Mouse (Mus musculus): ENCODE measurements around the gene Zbtb45. TPM values are rescaled to one million over a fixed set of nuclear protein-coding genes. Genes with fewer than 3 reads are reported as not detected.

The Zbtb45 gene
- 14.2 and 16.9 TPM in 2 replicates for polyA plus RNA-seq (2011; ENCODE audit: insufficient read length, low read depth, missing spikeins)

DNA sequence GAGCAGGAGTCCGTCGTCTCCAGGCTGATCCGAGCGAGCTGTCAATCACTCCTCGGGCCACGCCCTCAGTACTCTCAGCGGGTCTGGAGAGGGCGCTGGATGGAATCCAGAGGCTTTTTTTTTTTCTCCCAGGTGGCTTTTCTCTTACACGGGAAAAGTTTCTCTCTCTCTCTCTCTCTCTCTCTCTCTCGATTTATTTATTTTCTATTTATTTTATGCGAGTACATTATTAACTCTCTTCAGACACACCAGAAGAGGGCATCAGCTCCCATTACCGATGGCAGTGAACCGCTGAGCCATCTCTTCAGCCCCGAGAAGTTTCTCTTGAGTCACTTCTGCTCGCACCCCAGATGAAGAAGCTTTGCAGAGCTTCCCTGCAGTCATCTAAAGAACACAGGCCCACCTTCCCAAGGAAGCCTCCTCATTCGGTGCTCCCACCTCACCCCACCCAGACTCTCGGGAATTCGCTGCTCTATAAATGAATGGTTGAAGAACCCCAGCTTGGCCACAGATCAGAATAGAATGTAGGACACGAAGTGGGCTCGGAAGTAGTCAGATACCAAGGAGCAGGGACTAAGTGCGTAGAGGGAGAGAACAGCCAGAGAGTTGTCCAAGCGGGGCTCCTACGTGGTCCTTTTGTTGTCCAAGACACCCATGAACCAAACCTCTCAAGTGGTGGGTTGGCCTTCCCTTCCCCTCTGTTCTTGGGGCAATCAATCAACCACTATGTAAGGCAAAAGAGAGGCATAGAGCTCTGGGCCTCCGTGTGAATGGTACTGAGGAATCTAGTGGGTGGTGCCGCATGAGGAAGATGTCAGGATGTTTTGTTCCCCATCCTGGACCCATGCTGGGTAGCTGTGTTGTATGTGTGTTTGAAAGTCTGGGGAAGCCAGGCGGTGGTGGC lies at the start of gene Zbtb45:
Gene Zbtb45 (minus strand): TSS at position 30 of the 904 bp plus-strand sequence.
- Histone ChIP-seq H3K27ac (ENCODE audit: insufficient read depth, low read length) (peak within 1 kb of the TSS; percentile 83), H3K4me3 (ENCODE audit: insufficient read depth, low read length) (peak within 1 kb of the TSS; percentile 82), H3K4me1 (ENCODE audit: control insufficient read depth, insufficient read depth, low read length) (peaks cover 3% of the 10 kb centered on the region; the same call in 1 of the 2 replicates)
- no peak for TF ChIP-seq CTCF (IDR thresholded peaks at IDR 0.05; ENCODE audit: borderline replicate concordance, insufficient read depth, low read length)
- peak; percentile 31; the same call in 1 of the 2 replicates for TF ChIP-seq POLR2A (IDR thresholded peaks at IDR 0.05; ENCODE audit: low read depth, low read length)

GRCm38 (mm10) chr7:13059536-13059935 lies 49.7 kb upstream of the Zbtb45 start:
- H3K27ac ChIP-seq (ENCODE audit: insufficient read depth, low read length) = no peak overlapping the region
- TF ChIP-seq CTCF (IDR thresholded peaks at IDR 0.05; ENCODE audit: borderline replicate concordance, insufficient read depth, low read length) (no peak), POLR2A (IDR thresholded peaks at IDR 0.05; ENCODE audit: low read depth, low read length) (no peak)
- no peak overlapping the region for H3K4me3 ChIP-seq (ENCODE audit: insufficient read depth, low read length)
- H3K4me1 ChIP-seq (ENCODE audit: control insufficient read depth, insufficient read depth, low read length) = no peaks in the 10 kb centered on the region

DNA sequence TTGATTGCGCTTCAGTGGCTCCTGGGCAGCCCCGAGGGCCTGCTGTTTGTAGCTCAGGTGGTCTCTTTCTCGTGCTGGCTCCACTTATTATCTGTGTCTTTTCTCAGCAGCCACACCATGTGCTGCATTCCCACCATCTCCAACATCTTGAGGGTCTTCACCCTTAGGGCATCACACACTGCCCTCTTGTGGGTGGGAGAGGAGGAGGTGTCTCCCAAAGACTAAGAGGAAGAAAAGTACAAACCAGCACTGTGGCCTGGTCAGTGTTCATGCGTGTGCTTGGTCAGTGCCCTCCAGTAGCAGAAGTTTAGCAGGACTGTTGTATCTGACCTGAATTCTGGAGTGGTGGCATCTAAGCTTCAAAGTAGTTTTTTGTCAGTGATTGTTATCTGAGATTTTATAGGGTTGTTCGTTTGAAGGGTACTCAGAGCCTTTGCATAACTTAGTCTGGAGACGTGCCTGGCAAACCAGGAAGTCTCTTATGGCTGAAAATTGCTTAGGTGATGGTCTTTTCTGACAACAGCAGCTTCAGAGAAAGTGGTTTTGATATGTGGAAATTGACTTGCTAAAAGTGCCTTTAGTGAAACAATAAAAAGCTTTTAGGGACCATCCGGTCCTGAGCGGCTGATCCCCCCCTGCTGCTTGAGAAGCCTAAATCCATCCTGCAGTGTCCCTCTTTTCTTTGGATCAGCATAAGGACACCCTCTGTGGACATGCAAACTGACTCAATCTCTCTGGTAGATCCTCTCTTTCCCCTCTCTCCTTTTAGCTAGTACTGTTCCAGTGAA lies 47.3 kb upstream of the Zbtb45 start:
- H3K4me1 ChIP-seq (ENCODE audit: control insufficient read depth, insufficient read depth, low read length) = no peaks in the 10 kb centered on the region
- TF ChIP-seq POLR2A (IDR thresholded peaks at IDR 0.05; ENCODE audit: low read depth, low read length) (no peak), CTCF (IDR thresholded peaks at IDR 0.05; ENCODE audit: borderline replicate concordance, insufficient read depth, low read length) (peak; percentile 6; the same call in 1 of the 2 replicates)
- no peak overlapping the region for H3K4me3 ChIP-seq (ENCODE audit: insufficient read depth, low read length)
- no peak overlapping the region for H3K27ac ChIP-seq (ENCODE audit: insufficient read depth, low read length)

GRCm38 (mm10) chr7:13054287-13055010 lies 44.6 kb upstream of the Zbtb45 start, which contains the start of gene Mzf1:
Gene Mzf1, minus strand, starts transcription at chr7:13054764.
- peak within 1 kb of the TSS; percentile 67 for H3K4me3 ChIP-seq (ENCODE audit: insufficient read depth, low read length)
- 0 out of 2 replicates have a peak within 1 kb of the TSS, but pooled peaks have one; percentile 19 for H3K27ac ChIP-seq (ENCODE audit: insufficient read depth, low read length)
- TF ChIP-seq CTCF (IDR thresholded peaks at IDR 0.05; ENCODE audit: borderline replicate concordance, insufficient read depth, low read length) = no peak
- peak; percentile 84 for TF ChIP-seq POLR2A (IDR thresholded peaks at IDR 0.05; ENCODE audit: low read depth, low read length)
- no peaks in the 10 kb centered on the region for H3K4me1 ChIP-seq (ENCODE audit: control insufficient read depth, insufficient read depth, low read length)

DNA sequence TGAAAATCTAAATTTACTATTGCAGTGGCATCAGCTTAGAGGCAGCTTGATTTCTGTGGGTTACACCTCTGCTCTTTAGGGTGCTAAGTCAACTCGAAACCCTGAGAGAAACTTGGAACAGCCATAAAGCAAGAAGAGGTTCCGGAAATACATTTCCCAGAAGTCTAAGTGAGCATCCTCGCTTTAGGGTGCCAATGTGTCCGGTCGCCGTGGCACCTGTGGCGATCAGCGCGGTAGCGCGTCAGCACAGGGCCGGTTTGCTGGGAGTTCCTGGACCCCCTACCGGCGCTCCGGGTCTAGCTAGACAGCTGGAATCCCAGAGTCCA lies 44.1 kb upstream of the Zbtb45 start:
- H3K27ac ChIP-seq (ENCODE audit: insufficient read depth, low read length) = no peak overlapping the region
- H3K4me3 ChIP-seq (ENCODE audit: insufficient read depth, low read length) = peak overlapping the region; percentile 67
- H3K4me1 ChIP-seq (ENCODE audit: control insufficient read depth, insufficient read depth, low read length) = no peaks in the 10 kb centered on the region
- TF ChIP-seq CTCF (IDR thresholded peaks at IDR 0.05; ENCODE audit: borderline replicate concordance, insufficient read depth, low read length) (no peak), POLR2A (IDR thresholded peaks at IDR 0.05; ENCODE audit: low read depth, low read length) (no peak)

DNA sequence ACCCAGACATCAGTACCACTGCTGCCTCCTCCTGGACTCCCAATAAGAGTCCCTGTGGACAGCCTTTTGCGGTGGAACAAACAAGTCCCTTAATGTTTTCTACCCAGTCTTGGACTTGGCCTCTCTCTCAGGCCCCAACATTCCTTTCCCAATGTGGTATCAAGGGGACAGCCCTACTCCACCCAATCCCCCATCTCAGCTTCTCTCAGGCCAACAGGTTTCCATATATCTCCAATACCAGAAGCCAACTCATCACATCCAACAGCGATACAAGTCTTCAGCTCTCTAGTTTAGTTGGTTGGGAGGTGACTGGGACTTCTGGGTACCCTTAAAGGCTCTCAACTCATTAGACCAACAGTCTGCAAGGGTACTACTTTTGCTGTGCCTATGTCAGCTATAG lies 43.7 kb upstream of the Zbtb45 start:
- Histone ChIP-seq H3K4me1 (ENCODE audit: control insufficient read depth, insufficient read depth, low read length) (no peaks in the 10 kb centered on the region), H3K27ac (ENCODE audit: insufficient read depth, low read length) (no peak overlapping the region), H3K4me3 (ENCODE audit: insufficient read depth, low read length) (peak overlapping the region; percentile 67; the same call in 1 of the 2 replicates)
- TF ChIP-seq POLR2A (IDR thresholded peaks at IDR 0.05; ENCODE audit: low read depth, low read length) (no peak), CTCF (IDR thresholded peaks at IDR 0.05; ENCODE audit: borderline replicate concordance, insufficient read depth, low read length) (no peak)

- H3K4me3 ChIP-seq (ENCODE audit: insufficient read depth, low read length) = no peak overlapping the region
- H3K27ac ChIP-seq (ENCODE audit: insufficient read depth, low read length) = no peak overlapping the region
- H3K4me1 ChIP-seq (ENCODE audit: control insufficient read depth, insufficient read depth, low read length) = no peaks in the 10 kb centered on the region
- TF ChIP-seq CTCF (IDR thresholded peaks at IDR 0.05; ENCODE audit: borderline replicate concordance, insufficient read depth, low read length) = no peak
- TF ChIP-seq POLR2A (IDR thresholded peaks at IDR 0.05; ENCODE audit: low read depth, low read length) = no peak
Observed at GRCm38 (mm10) chr7:13053001-13053400, 43.2 kb upstream of the Zbtb45 start.

DNA sequence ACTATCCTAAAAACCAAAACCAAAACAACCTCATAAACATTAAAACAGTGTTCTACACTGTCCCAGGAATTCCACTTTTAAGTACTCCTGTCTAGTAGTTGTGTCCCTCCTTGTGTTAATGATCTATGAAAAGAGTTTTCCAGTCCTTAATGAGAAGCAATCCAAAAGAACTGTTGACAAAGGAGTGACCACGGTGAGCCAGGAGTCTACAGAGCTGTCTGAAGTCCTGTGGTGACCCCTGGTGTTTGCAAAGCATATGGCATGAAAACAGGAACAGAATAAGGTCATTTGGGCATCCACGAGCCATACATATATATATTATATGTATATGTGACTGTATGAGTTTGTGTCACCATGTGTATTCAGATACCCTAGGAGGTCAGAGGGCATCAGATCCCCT lies 36.2 kb upstream of the Zbtb45 start:
- peak; percentile 25; the same call in 1 of the 2 replicates for TF ChIP-seq CTCF (IDR thresholded peaks at IDR 0.05; ENCODE audit: borderline replicate concordance, insufficient read depth, low read length)
- no peak for TF ChIP-seq POLR2A (IDR thresholded peaks at IDR 0.05; ENCODE audit: low read depth, low read length)
- Histone ChIP-seq H3K4me1 (ENCODE audit: control insufficient read depth, insufficient read depth, low read length) (no peaks in the 10 kb centered on the region), H3K27ac (ENCODE audit: insufficient read depth, low read length) (no peak overlapping the region), H3K4me3 (ENCODE audit: insufficient read depth, low read length) (no peak overlapping the region)

DNA sequence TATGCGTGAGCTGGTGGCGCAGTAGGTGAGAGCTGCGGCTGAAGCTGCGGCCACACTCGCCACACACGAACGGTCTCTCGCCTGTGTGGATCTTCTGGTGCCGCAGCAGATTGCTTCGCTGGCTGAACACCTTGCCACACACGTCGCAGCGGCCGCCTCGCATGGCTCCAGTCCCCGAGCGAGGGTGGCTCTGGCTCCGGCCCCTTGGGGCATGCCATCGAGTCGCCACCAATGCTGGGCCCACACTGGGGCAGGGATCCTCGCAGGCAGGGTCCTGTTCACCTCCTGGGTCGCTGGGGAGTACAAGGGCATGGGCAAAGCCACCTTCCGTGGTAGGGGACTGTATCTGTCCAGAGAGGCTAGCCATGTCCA lies 34.4 kb upstream of the Zbtb45 start:
- Histone ChIP-seq H3K4me3 (ENCODE audit: insufficient read depth, low read length) (0 out of 2 replicates have a peak overlapping the region, but pooled peaks have one; percentile 8), H3K4me1 (ENCODE audit: control insufficient read depth, insufficient read depth, low read length) (no peaks in the 10 kb centered on the region), H3K27ac (ENCODE audit: insufficient read depth, low read length) (no peak overlapping the region)
- TF ChIP-seq CTCF (IDR thresholded peaks at IDR 0.05; ENCODE audit: borderline replicate concordance, insufficient read depth, low read length) (no peak), POLR2A (IDR thresholded peaks at IDR 0.05; ENCODE audit: low read depth, low read length) (no peak)

All from embryonic fibroblast, embryonic 13.5 days (primary cell).